Mouse (Mus musculus): ENCODE measurements around the gene Crabp2. TPM values are rescaled to one million over a fixed set of nuclear protein-coding genes. Genes with fewer than 3 reads are reported as not detected.
"Not testable (repeated sequence)": the region's sequence is repeated elsewhere in the genome, so short reads cannot be mapped to it uniquely, and the experiment has no call there.

Crabp2 gene
- polyA plus RNA-seq (2016; fragmentation: Nextera tagmentation; extraction: Ambion mirVana), result 35.8 and 126 TPM in 2 replicates

- Histone ChIP-seq H3K27ac (peak within 1 kb of the TSS; percentile 79), H3K4me1 (peaks cover 84% of the 10 kb centered on the region), H3K36me3 (no peaks in the 10 kb centered on the region), H3K27me3 (ENCODE audit: insufficient read depth, poor library complexity, severe bottlenecking) (peaks cover 75% of the 10 kb centered on the region), H3K9me3 (no peaks in the 10 kb centered on the region), H3K4me3 (peak within 1 kb of the TSS; percentile 62)
- peak; percentile 74 for DNase-seq (ENCODE audit: low spot score)
- WGBS, result 2% methylated on average over 35 of the region's 35 CpGs
These were observed at the start of gene Crabp2 for GRCm38 (mm10) chr3:87948378-87949265. Gene Crabp2, plus strand, starts transcription at chr3:87948666.

GRCm38 (mm10) chr3:87899266-87899665, 49.2 kb upstream of the Crabp2 start:
- DNase-seq (ENCODE audit: low spot score), result no peak
- H3K9me3 ChIP-seq, result no peaks in the 10 kb centered on the region
- no peak overlapping the region for H3K27ac ChIP-seq
- WGBS, result 78% methylated on average over 3 of the region's 3 CpGs
- H3K4me3 ChIP-seq, result no peak overlapping the region
- H3K27me3 ChIP-seq (ENCODE audit: insufficient read depth, poor library complexity, severe bottlenecking), result no peaks in the 10 kb centered on the region
- no peaks in the 10 kb centered on the region for H3K36me3 ChIP-seq
- H3K4me1 ChIP-seq, result peaks cover 13% of the 10 kb centered on the region

- Histone ChIP-seq H3K9me3 (no peaks in the 10 kb centered on the region), H3K36me3 (no peaks in the 10 kb centered on the region), H3K4me1 (peaks cover 13% of the 10 kb centered on the region), H3K27ac (no peak overlapping the region), H3K27me3 (ENCODE audit: insufficient read depth, poor library complexity, severe bottlenecking) (no peaks in the 10 kb centered on the region), H3K4me3 (no peak overlapping the region)
- DNase-seq (ENCODE audit: low spot score), result no peak
- WGBS, result 80% methylated on average over 3 of the region's 3 CpGs
These were observed 48.7 kb upstream of the Crabp2 start for GRCm38 (mm10) chr3:87899776-87900175.

- peak overlapping the region; percentile 76; the same call in 1 of the 2 replicates for H3K27ac ChIP-seq
- no peaks in the 10 kb centered on the region for H3K36me3 ChIP-seq
- H3K4me1 ChIP-seq, result peaks cover 17% of the 10 kb centered on the region
- H3K9me3 ChIP-seq, result no peaks in the 10 kb centered on the region
- 7% methylated on average over 1 of the region's 1 CpGs for WGBS
- peak; percentile 94 for DNase-seq (ENCODE audit: low spot score)
- no peaks in the 10 kb centered on the region for H3K27me3 ChIP-seq (ENCODE audit: insufficient read depth, poor library complexity, severe bottlenecking)
- no peak overlapping the region for H3K4me3 ChIP-seq
These were observed 47.3 kb upstream of the Crabp2 start for GRCm38 (mm10) chr3:87901036-87901624.

GRCm38 (mm10) chr3:87901959-87902358, 46.5 kb upstream of the Crabp2 start:
- not testable (repeated sequence) for H3K27me3 ChIP-seq (ENCODE audit: insufficient read depth, poor library complexity, severe bottlenecking); DNase-seq (ENCODE audit: low spot score); H3K4me3 ChIP-seq; H3K36me3 ChIP-seq; H3K9me3 ChIP-seq
- Histone ChIP-seq H3K27ac (peak overlapping the region; percentile 76; the same call in 1 of the 2 replicates), H3K4me1 (peaks cover 17% of the 10 kb centered on the region)
- 73% methylated on average over 6 of the region's 6 CpGs for WGBS

GRCm38 (mm10) chr3:87903821-87904220, 44.6 kb upstream of the Crabp2 start:
- H3K36me3 ChIP-seq, result no peaks in the 10 kb centered on the region
- H3K27me3 ChIP-seq (ENCODE audit: insufficient read depth, poor library complexity, severe bottlenecking), result no peaks in the 10 kb centered on the region
- no peaks in the 10 kb centered on the region for H3K9me3 ChIP-seq
- H3K27ac ChIP-seq, result peak overlapping the region; percentile 50; the same call in 1 of the 2 replicates
- 56% methylated on average over 5 of the region's 5 CpGs for WGBS
- no peak overlapping the region for H3K4me3 ChIP-seq
- no peak for DNase-seq (ENCODE audit: low spot score)
- peaks cover 30% of the 10 kb centered on the region for H3K4me1 ChIP-seq

GRCm38 (mm10) chr3:87905880-87906485, 42.5 kb upstream of the Crabp2 start, which contains the start of gene Hdgf:
Gene Hdgf, plus strand, starts transcription at chr3:87906321.
- Histone ChIP-seq H3K4me3 (peak within 1 kb of the TSS; percentile 89), H3K27me3 (ENCODE audit: insufficient read depth, poor library complexity, severe bottlenecking) (no peaks in the 10 kb centered on the region), H3K9me3 (no peaks in the 10 kb centered on the region), H3K36me3 (0 out of 2 replicates have a peak, but pooled peaks cover 4% of the 10 kb centered on the region), H3K4me1 (peaks cover 47% of the 10 kb centered on the region), H3K27ac (peak within 1 kb of the TSS; percentile 99)
- WGBS, result 3% methylated on average over 57 of the region's 57 CpGs
- DNase-seq (ENCODE audit: low spot score), result peak; percentile 98

- Histone ChIP-seq H3K27ac (peak overlapping the region; percentile 99), H3K4me1 (peaks cover 45% of the 10 kb centered on the region), H3K9me3 (no peaks in the 10 kb centered on the region), H3K36me3 (0 out of 2 replicates have a peak, but pooled peaks cover 6% of the 10 kb centered on the region), H3K27me3 (ENCODE audit: insufficient read depth, poor library complexity, severe bottlenecking) (no peaks in the 10 kb centered on the region), H3K4me3 (peak overlapping the region; percentile 89)
- under 1% methylated on average over 47 of the region's 47 CpGs for whole genome bisulfite sequencing
- DNase-seq (ENCODE audit: low spot score), result no peak
These were observed 41.9 kb upstream of the Crabp2 start for GRCm38 (mm10) chr3:87906601-87906980.

GRCm38 (mm10) chr3:87906981-87907857, 41.2 kb upstream of the Crabp2 start:
- peaks cover 43% of the 10 kb centered on the region for H3K4me1 ChIP-seq
- WGBS, result under 1% methylated on average over 27 of the region's 27 CpGs

GRCm38 (mm10) chr3:87907906-87908305, 40.6 kb upstream of the Crabp2 start:
- Histone ChIP-seq H3K9me3 (no peaks in the 10 kb centered on the region), H3K4me1 (peaks cover 43% of the 10 kb centered on the region), H3K27me3 (ENCODE audit: insufficient read depth, poor library complexity, severe bottlenecking) (no peaks in the 10 kb centered on the region), H3K27ac (peak overlapping the region; percentile 99), H3K4me3 (peak overlapping the region; percentile 89), H3K36me3 (peaks cover 8% of the 10 kb centered on the region; the same call in 1 of the 2 replicates)
- no peak for DNase-seq (ENCODE audit: low spot score)
- WGBS, result 3% methylated on average over 1 of the region's 1 CpGs

More at GRCm38 (mm10) chr3:87906981-87907857, 41.2 kb upstream of the Crabp2 start:
- H3K4me3 ChIP-seq, result peak overlapping the region; percentile 89
- H3K36me3 ChIP-seq, result 0 out of 2 replicates have a peak, but pooled peaks cover 6% of the 10 kb centered on the region
- H3K9me3 ChIP-seq, result no peaks in the 10 kb centered on the region
- no peaks in the 10 kb centered on the region for H3K27me3 ChIP-seq (ENCODE audit: insufficient read depth, poor library complexity, severe bottlenecking)
- H3K27ac ChIP-seq, result peak overlapping the region; percentile 99
- peak; percentile 89 for DNase-seq (ENCODE audit: low spot score)

GRCm38 (mm10) chr3:87909381-87909780, 39.1 kb upstream of the Crabp2 start:
- H3K36me3 ChIP-seq, result peaks cover 23% of the 10 kb centered on the region
- WGBS, result 80% methylated on average over 2 of the region's 2 CpGs
- peaks cover 43% of the 10 kb centered on the region for H3K4me1 ChIP-seq
- peak overlapping the region; percentile 89 for H3K4me3 ChIP-seq
- H3K9me3 ChIP-seq, result no peaks in the 10 kb centered on the region
- H3K27ac ChIP-seq, result peak overlapping the region; percentile 99
- DNase-seq (ENCODE audit: low spot score), result no peak
- no peaks in the 10 kb centered on the region for H3K27me3 ChIP-seq (ENCODE audit: insufficient read depth, poor library complexity, severe bottlenecking)

- Histone ChIP-seq H3K4me3 (peak overlapping the region; percentile 89), H3K27me3 (ENCODE audit: insufficient read depth, poor library complexity, severe bottlenecking) (no peaks in the 10 kb centered on the region), H3K27ac (peak overlapping the region; percentile 99), H3K4me1 (peaks cover 43% of the 10 kb centered on the region), H3K9me3 (no peaks in the 10 kb centered on the region), H3K36me3 (peaks cover 27% of the 10 kb centered on the region)
- WGBS, result 10% methylated on average over 4 of the region's 4 CpGs
- DNase-seq (ENCODE audit: low spot score), result no peak
These were observed 38.6 kb upstream of the Crabp2 start for GRCm38 (mm10) chr3:87909874-87910273.
